Mouse (Mus musculus) neural tube, embryonic 13.5 days (tissue): ENCODE measurements around the gene Mecom. TPM values are rescaled to one million over a fixed set of nuclear protein-coding genes. Genes with fewer than 3 reads are reported as not detected.

Experiments
- ATAC-seq: fragments of 200-750 bp; cut with Nextera tagmentation; 2 replicates; pipeline ENCODE4 v1.8.0; 2017; ENCODE audit warnings: low read depth, mild to moderate bottlenecking, moderate TSS enrichment, moderate library complexity
- H3K27ac ChIP-seq: fragments of 300-500 bp; sonication (generic); replicated peaks from 2 replicates; pipeline ENCODE4 v1.5.1; 2015; ENCODE audit warnings: moderate library complexity, mild to moderate bottlenecking, inconsistent platforms
- H3K27me3 ChIP-seq: fragments of 300-500 bp; sonication (generic); 2 replicates; pipeline ENCODE4 v1.6.1; 2015; ENCODE audit warnings: mild to moderate bottlenecking, inconsistent platforms
- H3K36me3 ChIP-seq: fragments of 300-500 bp; sonication (generic); 2 replicates; pipeline ENCODE4 v1.6.1; 2015; ENCODE audit warnings: mild to moderate bottlenecking, inconsistent platforms
- H3K4me1 ChIP-seq: fragments of 300-500 bp; sonication (generic); replicated peaks from 2 replicates; pipeline ENCODE4 v1.6.1; 2015; ENCODE audit warnings: inconsistent platforms
- H3K4me2 ChIP-seq: fragments of 300-500 bp; sonication (generic); 2 replicates; pipeline ENCODE4 v1.6.1; 2015; ENCODE audit warnings: inconsistent platforms, mild to moderate bottlenecking, moderate library complexity
- H3K4me3 ChIP-seq: fragments of 300-500 bp; sonication (generic); 2 replicates; pipeline ENCODE4 v1.5.1; 2015; ENCODE audit warnings: mild to moderate bottlenecking, inconsistent platforms
- H3K9ac ChIP-seq: fragments of 300-500 bp; sonication (generic); 2 replicates; pipeline ENCODE4 v1.6.1; 2015; ENCODE audit warnings: moderate library complexity, mild to moderate bottlenecking, inconsistent platforms
- H3K9me3 ChIP-seq: fragments of 300-500 bp; sonication (generic); 2 replicates; pipeline ENCODE4 v1.6.1; 2016; ENCODE audit warnings: inconsistent platforms
- WGBS: fragments of 180-500 bp; shearing (Covaris S2); methylation state at CpG from one replicate; pipeline ENCODE4 v1.1.7; 2015; 5-methylcytosine and 5-hydroxymethylcytosine counted together
- polyA plus RNA-seq: library from polyadenylated mRNA; unstranded; fragments of >200 nt; fragmentation: Nextera tagmentation; extraction: Ambion mirVana; gene quantifications from 2 replicates; pipeline ENCODE4 v1.2.1, GENCODE M21; 2015

The Mecom gene
- polyA plus RNA-seq, 1 experiment from 2014 or later, result 8.9 TPM

GRCm38 (mm10) chr3:30468068-30468835 lies 79.6 kb downstream of the Mecom start:
- H3K27ac ChIP-seq, result no peak overlapping the region
- WGBS, result 73% methylated on average over 7 of the region's 7 CpGs
- no peak overlapping the region for H3K4me2 ChIP-seq
- no peak overlapping the region for H3K4me3 ChIP-seq
- no peaks in the 10 kb centered on the region for H3K27me3 ChIP-seq
- H3K9me3 ChIP-seq, result no peaks in the 10 kb centered on the region
- H3K36me3 ChIP-seq, result no peaks in the 10 kb centered on the region
- ATAC-seq, result no peak
- H3K4me1 ChIP-seq, result no peaks in the 10 kb centered on the region
- no peak overlapping the region for H3K9ac ChIP-seq

GRCm38 (mm10) chr3:30466031-30466650 lies 81.7 kb downstream of the Mecom start:
- no peak overlapping the region for H3K27ac ChIP-seq
- WGBS, result 55% methylated on average over 11 of the region's 11 CpGs
- no peaks in the 10 kb centered on the region for H3K36me3 ChIP-seq
- no peaks in the 10 kb centered on the region for H3K27me3 ChIP-seq
- no peak overlapping the region for H3K4me2 ChIP-seq
- no peaks in the 10 kb centered on the region; the same call in 1 of the 2 replicates for H3K4me1 ChIP-seq
- H3K9ac ChIP-seq, result no peak overlapping the region
- no peak overlapping the region for H3K4me3 ChIP-seq
- no peak for ATAC-seq
- no peaks in the 10 kb centered on the region for H3K9me3 ChIP-seq

- Histone ChIP-seq H3K27ac (no peak overlapping the region), H3K36me3 (no peaks in the 10 kb centered on the region), H3K4me2 (no peak overlapping the region), H3K4me3 (no peak overlapping the region), H3K9ac (no peak overlapping the region), H3K4me1 (no peaks in the 10 kb centered on the region; the same call in 1 of the 2 replicates), H3K9me3 (no peaks in the 10 kb centered on the region), H3K27me3 (no peaks in the 10 kb centered on the region)
- ATAC-seq, result no peak
- 94% methylated on average over 3 of the region's 3 CpGs for WGBS
Observed at GRCm38 (mm10) chr3:30464497-30464896, 83.3 kb downstream of the Mecom start.

- Histone ChIP-seq H3K4me1 (no peaks in the 10 kb centered on the region; the same call in 1 of the 2 replicates), H3K27me3 (no peaks in the 10 kb centered on the region), H3K36me3 (no peaks in the 10 kb centered on the region), H3K4me2 (no peak overlapping the region), H3K9me3 (no peaks in the 10 kb centered on the region), H3K27ac (no peak overlapping the region), H3K9ac (no peak overlapping the region), H3K4me3 (no peak overlapping the region)
- 83% methylated on average over 2 of the region's 2 CpGs for WGBS
- no peak for ATAC-seq
Observed at GRCm38 (mm10) chr3:30461831-30462230, 86.0 kb downstream of the Mecom start.

- ATAC-seq, result no peak
- 85% methylated on average over 9 of the region's 9 CpGs for WGBS
Observed at GRCm38 (mm10) chr3:30460890-30461578, 86.8 kb downstream of the Mecom start.

GRCm38 (mm10) chr3:30459626-30460025 lies 88.2 kb downstream of the Mecom start:
- Histone ChIP-seq H3K4me2 (no peak overlapping the region), H3K4me1 (no peaks in the 10 kb centered on the region; the same call in 1 of the 2 replicates), H3K4me3 (no peak overlapping the region), H3K36me3 (no peaks in the 10 kb centered on the region), H3K9me3 (no peaks in the 10 kb centered on the region), H3K27ac (no peak overlapping the region), H3K9ac (no peak overlapping the region), H3K27me3 (no peaks in the 10 kb centered on the region)
- 90% methylated on average over 4 of the region's 4 CpGs for WGBS
- ATAC-seq, result no peak

More at GRCm38 (mm10) chr3:30460890-30461578, 86.8 kb downstream of the Mecom start:
- Histone ChIP-seq H3K9me3 (no peaks in the 10 kb centered on the region), H3K36me3 (no peaks in the 10 kb centered on the region), H3K27me3 (no peaks in the 10 kb centered on the region), H3K4me1 (no peaks in the 10 kb centered on the region; the same call in 1 of the 2 replicates), H3K9ac (no peak overlapping the region), H3K4me3 (no peak overlapping the region), H3K4me2 (no peak overlapping the region), H3K27ac (no peak overlapping the region)

GRCm38 (mm10) chr3:30457975-30458678 lies 89.7 kb downstream of the Mecom start:
- H3K4me1 ChIP-seq, result peaks cover 8% of the 10 kb centered on the region; the same call in 1 of the 2 replicates
- ATAC-seq, result no peak
- 58% methylated on average over 9 of the region's 9 CpGs for WGBS
- no peaks in the 10 kb centered on the region for H3K9me3 ChIP-seq
- H3K27ac ChIP-seq, result no peak overlapping the region
- no peaks in the 10 kb centered on the region for H3K36me3 ChIP-seq
- no peak overlapping the region for H3K9ac ChIP-seq
- H3K4me3 ChIP-seq, result no peak overlapping the region
- no peaks in the 10 kb centered on the region for H3K27me3 ChIP-seq
- H3K4me2 ChIP-seq, result no peak overlapping the region

- no peak overlapping the region for H3K4me2 ChIP-seq
- peaks cover 15% of the 10 kb centered on the region; the same call in 1 of the 2 replicates for H3K4me1 ChIP-seq
- H3K36me3 ChIP-seq, result no peaks in the 10 kb centered on the region
- no peak for ATAC-seq
- H3K4me3 ChIP-seq, result no peak overlapping the region
- H3K27ac ChIP-seq, result no peak overlapping the region
- no peaks in the 10 kb centered on the region for H3K27me3 ChIP-seq
- WGBS, result 82% methylated on average over 8 of the region's 8 CpGs
- H3K9me3 ChIP-seq, result no peaks in the 10 kb centered on the region
- H3K9ac ChIP-seq, result no peak overlapping the region
Observed at GRCm38 (mm10) chr3:30455902-30456301, 91.9 kb downstream of the Mecom start.

GRCm38 (mm10) chr3:30453546-30454455 lies 94.0 kb downstream of the Mecom start:
- Histone ChIP-seq H3K27me3 (no peaks in the 10 kb centered on the region), H3K4me3 (no peak overlapping the region), H3K27ac (no peak overlapping the region), H3K4me1 (0 out of 2 replicates have a peak, but pooled peaks cover 15% of the 10 kb centered on the region), H3K9ac (no peak overlapping the region), H3K4me2 (no peak overlapping the region), H3K36me3 (no peaks in the 10 kb centered on the region), H3K9me3 (no peaks in the 10 kb centered on the region)
- no peak for ATAC-seq
- 63% methylated on average over 15 of the region's 15 CpGs for WGBS

GRCm38 (mm10) chr3:30453046-30453445 lies 94.8 kb downstream of the Mecom start:
- 0 out of 2 replicates have a peak, but pooled peaks cover 15% of the 10 kb centered on the region for H3K4me1 ChIP-seq
- H3K4me3 ChIP-seq, result no peak overlapping the region
- H3K36me3 ChIP-seq, result no peaks in the 10 kb centered on the region
- no peak overlapping the region for H3K4me2 ChIP-seq
- ATAC-seq, result no peak
- no peak overlapping the region for H3K27ac ChIP-seq
- H3K9ac ChIP-seq, result no peak overlapping the region
- WGBS, result 62% methylated on average over 6 of the region's 6 CpGs
- no peaks in the 10 kb centered on the region for H3K27me3 ChIP-seq
- H3K9me3 ChIP-seq, result no peaks in the 10 kb centered on the region

- WGBS, result 83% methylated on average over 7 of the region's 7 CpGs
- no peak overlapping the region for H3K4me3 ChIP-seq
- no peaks in the 10 kb centered on the region for H3K27me3 ChIP-seq
- 0 out of 2 replicates have a peak, but pooled peaks cover 15% of the 10 kb centered on the region for H3K4me1 ChIP-seq
- ATAC-seq, result no peak
- H3K27ac ChIP-seq, result no peak overlapping the region
- no peak overlapping the region for H3K4me2 ChIP-seq
- H3K9ac ChIP-seq, result no peak overlapping the region
- no peaks in the 10 kb centered on the region for H3K36me3 ChIP-seq
- H3K9me3 ChIP-seq, result no peaks in the 10 kb centered on the region
Observed at GRCm38 (mm10) chr3:30452511-30452910, 95.3 kb downstream of the Mecom start.
